Mouse (Mus musculus) inflammation-experienced regulatory T-cells (primary cell): Measurements from ENCODE around the gene Gm14548. TPM values are rescaled to one million over a fixed set of nuclear protein-coding genes. Genes with fewer than 3 reads are reported as not detected.

Experiments
- polyA plus RNA-seq, 2 experiments: library from polyadenylated mRNA; unstranded; fragments of 100-300 nt; shearing (Covaris generic); gene quantifications; one replicate each; pipeline ENCODE4 v1.2.1; 2017

Gene Gm14548
- polyA plus RNA-seq: 1 to 10 TPM in 1 of 2 experiments, under 1 TPM in 1; 0.08 to 2.8 TPM

DNA sequence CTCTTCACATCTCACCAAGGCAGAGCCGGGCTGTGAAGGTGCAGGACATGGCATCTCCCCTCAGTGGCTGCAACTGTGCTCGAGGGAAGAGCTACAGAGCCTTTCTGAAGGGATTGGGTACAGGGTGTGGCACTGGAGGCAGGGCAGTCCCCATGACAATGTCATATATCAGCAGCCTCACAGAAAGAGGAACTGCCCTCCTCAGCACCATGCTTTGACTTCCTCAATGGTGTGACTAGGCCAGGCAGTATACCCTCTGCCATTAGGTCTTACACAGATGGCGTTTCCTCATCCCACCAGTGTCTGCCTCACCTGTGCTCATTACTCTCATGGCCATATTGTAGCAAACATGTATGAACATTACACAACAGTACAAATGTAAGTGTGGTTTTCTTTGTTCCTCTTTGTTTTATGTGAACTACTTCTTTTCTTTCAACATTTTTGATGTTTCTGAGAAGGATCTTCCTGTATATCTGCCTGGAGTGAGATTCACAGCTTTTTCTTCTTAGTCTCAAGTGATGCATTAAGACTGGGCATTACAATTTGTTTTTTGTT is at the start of gene Gm14548:
TSS of gene Gm14548 (minus strand) at position 85 of the 555 bp plus-strand sequence.

DNA sequence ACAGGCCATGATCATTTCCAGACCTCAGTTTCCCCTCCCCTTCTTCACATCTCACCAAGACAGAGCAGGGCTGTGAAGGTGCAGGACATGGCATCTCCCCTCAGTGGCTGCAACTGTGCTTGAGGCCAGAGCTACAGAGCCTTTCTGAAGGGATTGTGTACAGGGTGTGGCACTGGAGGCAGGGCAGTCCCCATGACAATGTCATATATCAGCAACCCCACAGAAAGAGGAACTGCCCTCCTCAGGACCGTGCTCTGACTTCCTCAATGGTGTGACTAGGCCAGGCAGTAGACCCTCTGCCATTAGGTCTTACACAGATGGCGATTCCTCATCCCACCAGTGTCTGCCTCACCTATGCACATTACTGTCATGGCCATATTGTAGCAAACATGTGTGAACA is 17.5 kb upstream of the Gm14548 start, which contains the start of gene Lilra6:
TSS of gene Lilra6 (minus strand) at position 117 of the 400 bp plus-strand sequence.

DNA sequence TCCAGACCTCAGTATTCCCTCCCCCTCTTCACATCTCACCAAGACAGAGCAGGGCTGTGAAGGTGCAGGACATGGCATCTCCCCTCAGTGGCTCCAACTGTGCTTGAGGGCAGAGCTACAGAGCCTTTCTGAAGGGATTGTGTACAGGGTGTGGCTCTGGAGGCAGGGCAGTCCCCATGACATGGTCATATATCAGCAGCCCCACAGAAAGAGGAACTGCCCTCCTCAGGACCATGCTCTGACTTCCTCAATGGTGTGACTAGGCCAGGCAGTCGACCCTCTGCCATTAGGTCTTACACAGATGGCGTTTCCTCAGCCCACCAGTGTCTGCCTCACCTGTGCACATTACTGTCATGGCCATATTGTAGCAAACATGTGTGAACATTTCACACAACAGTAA is 53.0 kb downstream of the Gm14548 start, which contains the start of gene Pira2:
TSS of gene Pira2 (minus strand) at position 101 of the 400 bp plus-strand sequence.

Other genes starting within 250 kb of the Gm14548 start
- gene Leng1, start 232.3 kb downstream of the Gm14548 start, polyA plus RNA-seq: 10 to 100 TPM; 19.8 to 38.5 TPM
- gene Tmc4, start 220.6 kb downstream of the Gm14548 start, polyA plus RNA-seq: 1 to 10 TPM; 5.4 to 5.6 TPM
- gene Tsen34, start 205.3 kb downstream of the Gm14548 start, polyA plus RNA-seq: 10 to 100 TPM; 29.2 to 41.8 TPM
- 10 to 100 TPM; 66.0 to 73.7 TPM for gene Mboat7, start 204.6 kb downstream of the Gm14548 start, polyA plus RNA-seq
- 1,000 to 10,000 TPM; 1,569 to 1,712 TPM for gene Rps9, start 194.1 kb downstream of the Gm14548 start, polyA plus RNA-seq
- gene Pirb, start 177.7 kb downstream of the Gm14548 start, polyA plus RNA-seq: 1 to 10 TPM in 1 of 2 experiments, under 1 TPM in 1; 0.65 to 4.7 TPM
- gene Gm15448, start 72.4 kb downstream of the Gm14548 start, polyA plus RNA-seq: under 1 TPM; 0.22 to 0.98 TPM
- 1 to 10 TPM in 1 of 2 experiments, under 1 TPM in 1; 0.16 to 1.8 TPM for gene Pira2, start 53.1 kb downstream of the Gm14548 start, polyA plus RNA-seq
- 1 to 10 TPM in 1 of 2 experiments, under 1 TPM in 1; 0.33 to 2.1 TPM for gene Lilra6, start 17.4 kb upstream of the Gm14548 start, polyA plus RNA-seq
- gene Lair1, start 165.1 kb upstream of the Gm14548 start, polyA plus RNA-seq: 1 to 10 TPM; 2.9 to 7.9 TPM
- gene Ttyh1, start 221.3 kb upstream of the Gm14548 start, polyA plus RNA-seq: 1 to 10 TPM; 1.1 to 3.2 TPM
- gene Leng8, start 238.9 kb upstream of the Gm14548 start, polyA plus RNA-seq: 100 to 1,000 TPM; 148 to 166 TPM